Mouse (Mus musculus) heart, postnatal 36 days (tissue): Measurements from ENCODE around the gene Zfpm1. TPM values are rescaled to one million over a fixed set of nuclear protein-coding genes. Genes with fewer than 3 reads are reported as not detected.

Experiments
- DNase-seq, 2 experiments: peaks; one replicate each; pipeline ENCODE4 v3.0.0; 2021 to 2022
- intact Hi-C: fragments of 180-260 bp; cut with DNase I; formaldehyde crosslinking; loops from one replicate; pipeline ENCODE4 v1.15.1; 2025
- total RNA-seq, 2 experiments: library from RNA; stranded (reverse); gene quantifications; 2 replicates each; pipeline ENCODE4 v1.2.3; 2021

The Zfpm1 gene
- total RNA-seq, 2 experiments from 2014 or later, result 23.1 to 30.0 TPM

DNA sequence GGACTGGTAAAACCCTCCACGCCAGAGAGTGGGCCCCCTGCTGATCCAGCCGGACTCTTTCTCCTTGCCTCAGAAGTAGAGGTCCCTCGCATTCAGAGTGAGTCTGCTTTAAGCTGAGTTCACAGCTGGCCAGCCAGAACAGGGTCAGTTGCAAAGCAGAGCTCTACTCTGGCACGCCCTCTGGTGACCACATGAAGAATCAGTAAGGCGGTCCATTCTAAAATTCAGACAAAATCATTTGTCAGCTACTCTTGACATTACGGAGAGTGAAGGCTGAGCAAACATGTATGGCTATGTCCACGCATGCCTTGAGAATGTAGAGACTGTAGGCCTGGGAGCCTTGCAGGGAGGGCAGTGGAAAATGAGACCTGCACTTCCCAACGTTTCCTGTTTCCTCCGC is 87.7 kb downstream of the Zfpm1 start:
- intact Hi-C loops, result loop anchor here (1.0 to 2.0 kb wide), 2 partner anchors 27 to 96 kb away; no protein-coding TSS in a partner anchor
- peak; percentile 63 to 73 for DNase-seq

DNA sequence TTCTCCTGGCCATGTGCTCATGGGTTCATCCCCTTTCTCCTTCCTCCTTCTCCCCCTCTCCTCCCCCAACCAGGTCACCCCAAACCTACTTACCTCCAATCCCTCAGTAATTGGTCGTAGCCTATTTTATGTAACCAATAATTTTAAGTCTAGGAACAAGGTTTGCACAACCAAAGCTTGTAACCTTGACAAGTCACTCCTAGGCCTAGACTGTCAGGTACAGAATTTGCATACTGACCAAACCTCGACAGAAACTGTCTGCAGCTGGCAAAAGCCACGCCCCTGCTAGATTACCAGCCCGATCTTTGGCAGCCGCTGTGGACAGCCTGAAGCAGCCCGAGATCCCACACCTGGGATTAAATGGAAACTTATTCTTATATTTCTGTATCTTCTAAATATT is 89.8 kb downstream of the Zfpm1 start:
- DNase-seq, result no peak
- intact Hi-C loops, result no loop called here

DNA sequence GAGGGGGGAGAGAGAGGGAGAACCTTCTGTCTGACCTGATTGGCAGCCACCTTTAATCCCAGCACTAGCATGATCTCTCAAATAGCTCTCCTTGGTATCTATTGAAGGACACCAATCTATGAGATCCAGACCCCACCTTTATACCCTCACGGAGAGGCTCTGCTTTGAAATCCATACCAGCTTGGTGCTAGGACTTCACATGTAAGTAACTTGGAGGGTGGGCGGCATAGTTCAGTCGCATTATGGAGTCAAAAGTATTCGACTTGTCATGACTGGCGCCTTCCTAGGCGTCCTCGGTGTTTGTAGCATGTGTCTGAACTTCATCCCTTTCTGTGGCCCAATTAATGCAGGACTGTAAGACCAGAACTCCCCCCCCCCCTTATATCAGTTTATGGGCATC is 93.4 kb downstream of the Zfpm1 start:
- no peak for DNase-seq
- intact Hi-C loops, result loop anchor here (5.0 kb wide), 1 partner anchor 177 kb away; the partner anchor contains the start of gene Piezo1

DNA sequence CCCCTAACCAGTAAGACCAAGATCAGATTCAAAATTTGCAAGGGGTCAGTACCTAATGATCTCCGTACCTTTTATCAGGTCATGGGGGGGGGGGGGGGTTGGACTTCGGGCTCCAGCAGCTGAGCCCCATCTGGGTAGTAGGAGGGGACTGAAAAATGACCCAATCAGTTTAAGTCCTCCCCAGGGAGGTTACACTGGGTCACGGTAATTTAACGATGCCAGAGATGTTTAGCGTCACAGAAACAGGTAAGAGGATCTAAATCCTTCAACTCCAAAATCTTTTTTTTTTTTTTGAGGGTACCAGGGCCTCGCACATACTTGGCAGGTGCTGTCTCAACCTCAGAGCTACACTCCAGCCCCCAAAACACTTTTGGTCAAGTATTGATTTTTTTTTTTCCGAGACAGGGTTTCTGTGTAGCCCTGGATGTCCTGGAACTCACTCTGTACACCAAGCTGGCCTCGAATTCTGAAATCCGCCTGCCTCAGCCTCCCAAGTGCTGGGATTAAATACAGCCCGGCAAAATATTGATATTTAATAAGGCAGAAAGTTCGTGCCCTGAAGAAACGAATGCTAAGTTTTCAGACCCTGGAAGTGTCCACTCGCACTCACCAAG is 93.9 kb downstream of the Zfpm1 start:
- intact Hi-C loops, result loop anchor here (2.0 to 5.0 kb wide), 2 partner anchors 101 to 176 kb away; partner anchors contain the start of genes Ctu2, Piezo1 and Rnf166
- DNase-seq, result no peak

DNA sequence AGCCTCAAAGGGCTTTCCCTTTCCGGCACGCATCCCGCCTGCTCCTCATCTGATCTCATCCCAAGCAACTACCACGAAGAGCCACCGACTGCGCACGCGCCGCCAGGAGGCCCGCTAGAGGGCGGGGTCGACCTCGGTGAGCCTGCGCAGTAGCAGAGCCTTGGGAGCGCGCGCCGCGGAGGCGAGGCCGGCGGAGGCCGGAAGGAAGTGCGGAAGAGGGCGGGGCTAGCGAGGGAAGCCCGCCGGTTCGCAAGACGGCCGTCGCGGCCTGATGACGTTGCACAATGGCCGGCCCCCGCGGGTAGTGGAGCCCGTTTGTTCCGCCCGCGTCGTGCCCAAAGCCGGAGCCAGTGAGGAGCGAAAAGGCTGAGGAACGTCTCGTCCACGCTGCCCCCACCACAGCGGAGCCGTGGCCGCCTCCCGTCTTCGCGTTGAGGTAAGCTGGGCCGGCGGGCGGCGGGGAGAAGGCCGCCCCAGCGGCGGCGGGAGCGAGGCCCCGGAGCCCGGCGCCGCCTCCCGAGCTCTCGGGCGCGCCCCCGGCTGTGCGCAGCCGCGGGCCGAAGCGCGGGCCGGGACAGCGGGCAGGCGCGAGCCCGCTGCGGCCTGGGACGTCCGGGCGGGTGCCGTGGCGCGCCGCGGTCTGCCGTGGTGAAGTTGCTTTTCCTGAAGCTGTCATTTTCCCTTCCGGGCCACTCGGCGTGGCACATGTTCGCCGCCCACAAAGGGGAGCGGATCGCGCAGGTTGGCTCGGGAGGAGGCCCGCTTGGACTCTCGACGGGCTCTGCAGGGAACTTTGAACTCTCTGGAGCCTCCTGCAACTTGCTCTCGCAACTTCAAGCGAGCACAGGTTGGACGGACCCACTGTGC is 94.7 kb downstream of the Zfpm1 start, which contains the start of gene Zc3h18:
Gene Zc3h18, plus strand, starts transcription at position 245 of the 867 bp plus-strand sequence.
- DNase-seq, result peak; percentile 99 to 100
- intact Hi-C loops, result loop anchor here (2.0 to 5.0 kb wide), 2 partner anchors 100 to 176 kb away; partner anchors contain the start of genes Ctu2, Piezo1 and Rnf166

DNA sequence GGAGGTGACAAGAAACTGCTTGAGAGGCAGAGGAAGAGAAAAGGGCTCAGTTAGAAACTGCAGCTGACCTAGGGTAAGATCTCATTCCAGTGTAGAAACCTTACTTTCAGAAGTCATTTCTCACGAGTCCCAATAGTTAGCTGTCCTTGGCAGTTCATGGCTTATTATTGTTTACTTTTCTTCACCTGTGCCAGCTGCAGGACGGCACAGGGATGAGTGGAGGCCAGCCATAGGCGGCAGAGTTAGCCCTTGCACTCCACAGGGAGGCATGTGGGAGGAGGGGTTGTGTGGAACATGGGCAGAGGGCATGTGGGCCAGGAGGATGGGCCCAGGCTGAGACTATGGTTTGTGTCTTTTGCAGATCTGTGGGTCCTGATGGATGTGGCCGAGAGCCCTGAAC is 101.1 kb downstream of the Zfpm1 start:
- intact Hi-C loops, result no loop called here
- DNase-seq, result no peak

Other genes starting within 250 kb of the Zfpm1 start
- gene Trhr2, start 78.6 kb downstream of the Zfpm1 start, total RNA-seq, result not detected
- gene Zc3h18, start 94.5 kb downstream of the Zfpm1 start, total RNA-seq, result 10 to 100 TPM; 21.4 to 23.0 TPM
- gene Il17c, start 139.9 kb downstream of the Zfpm1 start, total RNA-seq, result not detected
- gene Cyba, start 150.8 kb downstream of the Zfpm1 start, total RNA-seq, result 10 to 100 TPM; 40.4 to 42.1 TPM
- 1 to 10 TPM; 4.5 to 5.5 TPM for gene Mvd, start 161.3 kb downstream of the Zfpm1 start, total RNA-seq
- gene Snai3, start 178.6 kb downstream of the Zfpm1 start, total RNA-seq, result 1 to 10 TPM; 2.2 to 5.0 TPM
- gene Rnf166, start 193.9 kb downstream of the Zfpm1 start, total RNA-seq, result 10 to 100 TPM; 37.3 to 40.0 TPM
- 10 to 100 TPM in 1 of 2 experiments, 1 to 10 TPM in 1; 7.1 to 10.7 TPM for gene Ctu2, start 194.0 kb downstream of the Zfpm1 start, total RNA-seq